Mouse (Mus musculus) lung, postnatal 25 days (tissue): Measurements from ENCODE around the gene Crisp3.
"Not testable (repeated sequence)": the region's sequence is repeated elsewhere in the genome, so short reads cannot be mapped to it uniquely, and the experiment has no call there.

Source experiments
- DNase-seq: peaks from one replicate; pipeline ENCODE4 v3.0.0; 2022; ENCODE audit warnings: low spot score

Crisp3 gene

GRCm38 (mm10) chr17:40242135-40242534, at the start of gene Crisp3:
TSS of gene Crisp3 (minus strand) at chr17:40242288.
- DNase-seq: no peak

GRCm38 (mm10) chr17:40285435-40285834, 43.3 kb upstream of the Crisp3 start:
- no peak for DNase-seq

GRCm38 (mm10) chr17:40275519-40275918, 33.4 kb upstream of the Crisp3 start:
- DNase-seq: no peak

GRCm38 (mm10) chr17:40274906-40275470, 32.9 kb upstream of the Crisp3 start:
- DNase-seq: no peak

GRCm38 (mm10) chr17:40252487-40252886, 10.4 kb upstream of the Crisp3 start:
- DNase-seq: no peak

- no peak for DNase-seq
Observed at GRCm38 (mm10) chr17:40208540-40208939, 33.5 kb downstream of the Crisp3 start, which contains the start of gene Pgk2. TSS of gene Pgk2 (minus strand) at chr17:40208640.

- DNase-seq: not testable (repeated sequence)
Observed at GRCm38 (mm10) chr17:40201803-40202202, 40.3 kb downstream of the Crisp3 start.

GRCm38 (mm10) chr17:40190192-40190591, 51.9 kb downstream of the Crisp3 start:
- DNase-seq: not testable (repeated sequence)
